Mouse (Mus musculus) kidney, adult 9 months (tissue): ENCODE measurements at regions not wholly inside any gene's neighbourhood (a gene's known extent, or its start where the extent isn't known, plus 50 kb on each side); places are given as distances from the start of the nearest gene placed in this dataset.

Experiments used
- DNase-seq: peaks from one replicate; pipeline ENCODE4 v3.0.0; 2022

DNA sequence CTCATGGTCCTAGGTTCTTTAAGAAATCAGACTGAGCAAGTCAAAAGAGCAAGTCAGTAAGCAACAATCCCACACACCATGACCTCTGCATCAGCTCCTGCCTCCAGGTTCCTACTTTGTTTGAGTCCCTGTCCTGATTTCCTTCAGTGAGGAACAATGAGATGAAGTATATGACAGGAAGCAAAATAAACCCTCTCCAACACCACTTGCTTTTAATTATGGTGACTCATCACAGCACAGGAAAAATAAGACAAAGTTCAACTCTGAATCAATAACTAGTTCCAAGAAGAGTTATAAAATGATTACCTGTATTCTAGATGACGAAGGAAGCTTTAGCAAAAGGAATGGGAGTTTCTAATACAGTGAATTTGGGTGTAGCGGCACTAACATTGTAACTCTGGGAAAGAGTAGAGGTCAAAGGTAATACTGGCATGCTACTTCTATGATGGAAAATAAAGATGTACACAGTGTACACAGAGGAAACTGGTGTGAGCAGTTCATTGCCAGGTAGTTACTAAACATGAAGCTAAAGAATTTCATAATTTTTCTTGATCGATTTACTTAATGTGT, 248.2 kb upstream of the Atp2b1 start:
- no peak for DNase-seq

DNA sequence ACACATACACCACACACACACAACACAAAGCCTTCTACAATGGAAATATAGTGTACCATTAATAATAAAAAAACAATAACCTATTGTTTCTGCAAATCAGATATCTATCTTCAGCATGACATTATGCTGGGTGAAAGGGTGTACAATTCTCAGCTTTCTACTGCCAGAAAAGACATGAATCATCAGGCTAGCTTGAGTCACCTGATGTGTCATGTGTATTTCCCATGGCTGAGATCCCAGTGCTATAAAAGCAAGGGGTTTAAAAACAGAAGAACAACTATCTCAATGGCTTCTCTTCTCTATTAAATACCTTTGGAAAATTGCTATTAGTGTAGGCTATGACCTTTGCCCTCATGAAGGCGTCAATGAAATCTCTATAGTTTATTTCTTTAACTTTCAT, 246.5 kb upstream of the Atp2b1 start:
- DNase-seq, result no peak

DNA sequence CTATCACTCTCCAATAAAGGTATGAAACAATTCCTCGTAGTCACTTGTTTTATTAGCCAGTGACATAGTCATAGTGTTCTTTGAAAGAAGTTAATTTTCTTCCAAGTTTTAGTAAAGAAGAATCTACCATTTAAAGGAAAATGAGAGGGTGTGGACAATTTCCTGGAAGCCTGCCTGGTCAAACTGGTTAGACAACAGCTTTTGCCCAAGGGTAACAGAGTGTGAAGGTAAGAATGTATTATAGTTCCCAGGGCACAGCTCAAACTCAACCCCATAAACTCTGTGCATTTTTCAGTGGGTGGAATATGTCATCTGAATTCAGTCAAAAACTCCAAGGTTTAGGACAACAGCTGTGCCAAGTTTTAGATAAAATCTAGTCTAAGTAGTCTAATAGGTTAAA, 240.1 kb upstream of the Atp2b1 start:
- peak; percentile 78 for DNase-seq

DNA sequence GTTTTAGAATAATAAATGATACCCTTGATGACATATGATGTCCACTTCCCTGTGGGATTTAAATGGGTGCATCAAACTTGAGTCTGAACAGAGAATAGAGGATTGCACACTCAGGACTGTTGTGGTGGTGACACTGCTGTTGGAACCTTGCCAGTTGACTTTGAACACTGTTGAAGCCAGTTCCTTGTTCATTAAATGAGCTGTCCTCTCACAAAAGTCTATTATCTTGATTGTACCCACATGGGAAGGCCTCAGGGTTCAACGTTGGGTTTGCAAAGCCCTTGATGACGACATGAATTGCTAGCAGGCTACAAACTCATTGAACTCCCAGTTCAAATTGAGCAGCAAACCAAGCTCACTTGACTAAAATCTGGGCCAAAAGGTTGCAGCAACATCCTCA, 237.3 kb upstream of the Atp2b1 start:
- DNase-seq, result no peak

DNA sequence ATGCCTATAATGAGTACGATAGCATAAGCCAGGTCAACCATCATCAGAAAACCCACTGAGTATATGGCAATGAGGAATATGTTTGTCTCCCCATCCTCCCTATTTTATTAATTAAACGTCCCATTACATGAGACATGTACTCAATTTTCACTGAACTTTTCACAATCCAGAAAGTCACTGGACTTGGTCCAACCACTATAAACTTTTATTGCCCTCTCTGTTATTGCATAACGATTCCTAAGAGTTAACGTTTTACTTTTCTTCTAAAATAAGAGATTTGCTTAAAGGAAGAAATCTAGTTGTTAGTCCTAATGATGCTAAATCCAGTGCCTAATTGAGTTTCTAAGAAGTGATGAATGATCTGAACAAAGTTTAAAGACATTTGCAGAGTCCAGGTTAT, 236.0 kb upstream of the Atp2b1 start:
- peak; percentile 71 for DNase-seq

DNA sequence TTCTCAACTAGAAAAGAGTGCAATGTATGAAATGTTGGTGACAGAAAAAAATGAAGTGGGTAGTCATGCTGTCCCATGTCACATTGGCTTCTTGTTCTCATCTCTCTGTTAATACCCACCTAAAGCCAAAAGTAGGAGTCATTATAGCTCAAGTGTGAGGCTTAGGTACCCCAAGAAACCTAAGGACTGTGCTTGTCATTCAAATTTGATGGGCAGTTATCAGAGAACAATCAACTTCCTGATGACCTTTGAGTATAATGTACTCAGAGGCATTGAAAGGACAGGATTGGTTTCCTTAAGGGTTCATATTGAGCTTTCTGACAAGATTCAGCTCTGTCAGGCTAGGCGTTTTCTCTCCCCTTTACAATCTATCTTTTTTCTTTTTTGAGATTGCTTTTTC, 231.8 kb upstream of the Atp2b1 start:
- no peak for DNase-seq

DNA sequence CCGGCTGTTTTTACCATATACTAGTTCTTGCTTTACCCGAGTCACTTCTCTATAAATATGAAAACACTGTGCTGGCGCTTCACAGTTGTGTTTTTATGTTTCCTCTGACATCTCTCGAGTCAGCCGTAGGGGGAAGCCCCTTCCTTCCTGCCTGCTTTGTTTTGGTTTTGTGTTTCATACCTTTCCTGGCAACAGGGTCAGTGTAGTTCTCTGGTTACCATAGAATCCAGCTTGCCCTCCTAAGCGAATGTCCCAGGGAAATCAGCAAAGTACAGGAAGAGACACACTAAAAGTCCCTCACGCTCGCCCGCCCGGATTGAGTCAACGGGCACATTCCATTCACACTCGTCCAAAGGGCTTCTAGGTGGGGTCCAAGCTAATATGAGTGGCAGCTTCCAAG, 230.0 kb upstream of the Atp2b1 start:
- peak; percentile 58 for DNase-seq

DNA sequence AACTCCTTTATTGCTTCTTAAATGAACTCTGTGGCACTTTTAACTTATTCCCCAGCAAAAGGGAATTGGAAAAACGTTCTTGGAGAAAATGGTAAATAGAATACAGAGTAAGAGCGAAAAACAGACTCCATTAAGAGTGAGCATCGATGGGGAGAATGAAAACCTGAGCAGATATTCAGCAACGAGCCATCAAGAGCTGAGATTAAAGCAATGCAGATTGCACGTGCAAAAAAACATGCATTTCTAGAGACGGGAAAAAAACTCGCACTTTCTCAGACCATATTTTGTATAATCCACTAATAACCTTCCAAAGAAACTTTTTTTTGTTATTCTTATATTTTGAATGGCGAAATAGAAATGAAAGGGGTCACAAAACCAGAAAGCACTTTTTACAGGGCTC, 229.5 kb upstream of the Atp2b1 start:
- DNase-seq, result no peak

DNA sequence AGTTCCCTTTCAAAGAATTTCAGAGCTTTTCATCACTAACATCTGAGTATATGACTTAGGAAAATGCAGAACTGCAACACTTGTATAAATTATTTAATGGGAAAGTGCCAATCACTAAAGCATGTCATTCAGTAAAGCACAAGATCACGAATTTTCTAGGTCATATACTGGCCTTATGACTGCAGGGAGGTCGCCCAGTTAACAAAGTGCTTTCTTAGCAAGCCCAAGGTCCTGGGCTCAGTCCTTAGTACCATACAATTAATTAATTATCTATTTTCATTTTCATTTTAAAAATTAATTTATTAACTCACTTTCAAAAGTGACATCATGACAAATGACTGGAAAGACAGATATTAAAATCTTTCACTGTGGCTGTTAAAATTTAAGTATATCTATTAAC, 228.5 kb upstream of the Atp2b1 start:
- peak; percentile 24 for DNase-seq

DNA sequence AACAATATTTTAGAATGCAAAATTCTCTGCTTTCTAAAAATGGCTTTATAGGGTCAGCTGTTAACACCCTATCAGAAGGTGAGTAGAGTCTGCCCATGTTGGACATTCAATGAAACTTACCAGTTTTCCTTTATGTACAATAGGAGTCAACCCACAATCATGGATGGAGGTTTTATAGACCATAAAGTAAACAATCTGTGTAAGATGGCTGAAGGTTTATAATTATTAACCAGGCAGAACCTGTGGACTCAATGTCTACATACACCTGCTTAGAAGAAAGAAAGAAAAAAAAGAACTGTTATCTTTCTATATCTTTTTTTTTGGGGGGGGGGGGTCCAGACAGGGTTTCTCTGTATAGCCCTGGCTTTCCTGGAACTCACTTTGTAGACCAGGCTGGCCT, 227.8 kb upstream of the Atp2b1 start:
- no peak for DNase-seq

DNA sequence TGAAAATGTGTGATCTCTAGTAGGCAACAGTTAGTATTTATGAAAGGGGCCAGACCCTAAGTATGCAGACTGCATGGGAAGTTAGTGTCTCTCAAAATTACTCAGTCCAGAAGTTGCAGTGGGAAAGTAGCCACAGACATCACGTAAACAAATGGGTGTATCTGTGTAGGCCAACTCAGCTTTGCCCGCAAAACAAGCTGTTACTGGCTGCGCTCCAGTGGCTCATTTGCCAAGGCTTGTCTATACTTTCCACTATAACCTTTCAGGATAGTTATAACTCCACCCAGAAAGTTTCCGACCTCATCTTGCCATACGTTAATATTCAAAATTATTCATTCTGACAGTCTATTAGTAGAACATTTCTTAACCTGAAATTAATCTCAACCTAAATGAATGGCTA, 222.4 kb upstream of the Atp2b1 start:
- no peak for DNase-seq

DNA sequence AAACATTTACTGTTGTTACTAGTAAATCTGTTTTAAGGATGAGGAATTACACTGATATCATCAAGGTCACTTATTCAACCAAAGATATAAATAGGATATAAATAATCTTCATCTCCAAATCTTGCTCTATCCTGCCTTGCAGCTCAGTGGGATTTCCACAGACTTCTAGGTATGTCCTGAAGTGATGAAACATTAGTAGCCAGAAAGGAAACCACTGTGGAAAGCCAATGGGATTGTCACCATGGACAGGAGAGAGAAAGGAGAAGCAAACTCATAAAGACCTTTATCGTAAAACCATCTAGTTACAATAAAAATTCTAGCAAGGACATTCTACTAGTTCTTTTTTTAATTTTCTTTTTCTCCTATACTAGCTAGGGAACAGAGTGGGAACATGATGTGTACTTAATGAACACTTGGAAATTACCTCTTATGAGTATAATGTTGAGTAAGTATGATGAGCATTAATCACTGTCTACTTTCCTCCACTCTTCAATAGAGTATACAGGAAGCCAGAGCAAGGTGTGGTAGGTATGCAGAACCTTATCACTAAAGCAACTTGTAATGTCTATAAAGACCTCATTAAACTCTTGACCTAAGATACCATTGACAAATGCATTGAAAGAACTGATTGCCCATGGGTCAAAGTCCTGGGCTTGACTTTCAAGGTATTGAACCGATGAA, 219.4 kb upstream of the Atp2b1 start:
- no peak for DNase-seq

DNA sequence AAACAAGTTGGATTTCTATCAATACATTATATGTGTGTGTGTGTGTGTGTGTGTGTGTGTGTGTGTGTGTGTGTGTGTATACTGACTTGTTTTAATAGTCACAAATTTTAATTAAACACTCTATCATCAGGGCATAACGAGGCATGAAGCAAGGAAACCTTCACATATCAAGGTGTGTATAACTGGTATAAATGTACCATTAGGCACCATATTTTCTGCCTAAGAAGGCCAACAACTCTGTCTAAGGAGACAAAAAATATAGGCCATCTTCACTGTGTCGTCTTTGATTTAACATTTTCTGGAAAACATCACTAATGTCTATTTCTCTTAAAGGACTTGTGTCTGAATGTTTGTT, 218.9 kb upstream of the Atp2b1 start:
- DNase-seq, result no peak

DNA sequence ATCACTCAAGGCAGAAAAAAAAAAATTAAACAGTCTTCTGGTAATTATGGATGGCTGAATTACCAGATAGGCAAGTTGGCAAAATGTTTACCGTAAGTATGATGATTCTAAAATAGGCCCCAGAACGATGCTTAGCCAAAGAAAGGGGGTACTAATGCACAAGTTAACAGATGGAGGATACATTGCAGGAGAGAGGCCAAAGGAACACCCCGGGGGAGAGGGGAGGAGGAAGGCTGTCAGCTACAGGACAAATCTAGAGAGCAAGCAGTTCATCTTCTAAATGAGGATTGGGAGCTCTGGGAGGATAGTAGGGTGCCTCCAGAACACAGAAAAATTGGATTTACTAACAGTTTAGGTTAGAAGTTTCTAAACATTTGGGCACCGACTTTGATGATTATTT, 216.3 kb upstream of the Atp2b1 start:
- DNase-seq, result no peak

DNA sequence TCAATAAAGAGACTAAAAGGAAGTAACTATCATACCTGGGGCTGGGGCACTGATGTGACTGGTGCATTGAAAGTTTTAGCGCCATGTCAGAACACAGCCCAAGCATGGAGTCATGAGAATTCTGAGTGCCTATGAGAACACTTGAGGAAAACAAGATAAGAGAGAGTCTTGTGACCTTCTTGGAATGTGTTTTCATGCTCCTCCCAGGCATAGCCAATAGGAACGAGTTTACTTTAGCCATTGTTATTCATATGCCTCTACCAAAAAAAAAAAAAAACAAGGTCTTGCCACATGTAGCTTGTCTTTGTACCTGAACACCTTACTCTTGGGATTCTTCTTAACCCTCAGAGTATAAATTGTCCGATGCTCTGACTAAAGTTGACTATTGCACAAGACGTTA, 214.6 kb upstream of the Atp2b1 start:
- DNase-seq, result no peak

DNA sequence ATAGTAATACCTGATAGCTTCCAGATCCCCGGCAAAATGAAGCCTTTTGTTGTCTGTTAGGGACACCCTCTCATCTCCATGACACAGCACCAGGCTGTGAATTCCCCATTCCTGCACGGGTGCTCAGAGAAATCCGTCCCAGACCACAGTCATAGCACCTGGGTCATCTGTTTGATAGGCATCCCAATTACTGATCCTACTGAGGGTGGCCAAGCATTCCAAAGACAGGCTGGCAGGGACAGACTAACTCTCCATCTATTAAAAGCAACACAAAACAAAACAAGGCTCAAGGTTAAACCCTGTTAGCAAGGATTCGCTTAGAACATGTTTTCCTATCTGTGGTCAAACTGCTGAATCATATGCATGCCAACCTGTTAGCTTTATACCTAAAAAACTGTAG, 213.8 kb upstream of the Atp2b1 start:
- no peak for DNase-seq

DNA sequence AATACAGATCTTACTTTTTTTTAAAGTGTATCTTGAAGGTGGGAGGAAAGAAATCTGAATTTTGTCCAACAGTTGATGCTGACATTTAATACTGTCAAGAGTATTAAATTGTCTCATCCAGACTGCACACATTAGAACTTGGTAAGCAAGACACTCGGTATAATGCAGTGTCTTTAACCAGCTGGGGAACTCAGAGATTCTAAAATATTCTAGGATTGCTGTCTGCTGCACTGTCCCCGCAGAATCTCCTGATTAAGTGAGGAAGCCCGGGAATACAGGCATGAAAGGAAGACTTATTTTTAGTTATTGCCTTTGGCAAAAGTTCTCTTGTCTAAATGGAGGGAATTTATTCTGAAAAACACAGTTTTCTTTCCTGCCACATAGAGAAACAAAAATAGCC, 212.9 kb upstream of the Atp2b1 start:
- DNase-seq, result no peak

DNA sequence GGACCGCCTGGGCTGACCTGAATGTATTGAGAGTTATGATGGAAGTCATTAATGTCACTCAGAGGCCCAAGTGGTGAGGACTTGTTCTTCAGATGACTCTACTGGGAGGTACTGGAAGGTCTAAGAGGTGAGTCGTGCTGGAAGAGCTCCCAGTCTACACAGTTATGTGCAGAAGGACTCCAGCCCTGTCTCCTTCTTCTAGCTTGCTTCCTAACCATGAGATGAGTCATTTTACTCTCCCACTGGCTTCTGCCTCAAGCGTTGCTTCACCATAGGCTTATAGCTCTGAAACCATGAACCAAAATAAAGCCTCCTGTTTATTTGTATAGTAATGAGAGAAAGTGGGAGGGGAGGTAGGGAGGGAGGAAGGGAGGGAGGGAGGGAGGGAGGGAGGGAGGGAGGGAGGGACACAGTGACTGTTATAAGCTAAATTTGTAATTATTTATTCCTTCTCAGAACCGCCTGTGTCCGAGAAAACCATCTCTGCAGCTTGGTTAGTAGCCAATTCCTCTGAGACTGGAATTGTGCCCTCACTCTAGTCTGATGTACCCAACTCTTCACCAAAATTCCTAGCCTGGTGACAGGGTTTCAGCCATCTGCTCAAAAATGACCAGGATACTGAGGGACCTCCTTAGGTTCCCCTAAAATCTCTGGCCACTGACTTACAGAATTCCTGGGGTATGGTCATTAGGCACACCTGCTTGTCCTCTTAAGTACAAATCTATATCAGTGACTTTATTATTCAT, 211.6 kb upstream of the Atp2b1 start:
- DNase-seq, result no peak

DNA sequence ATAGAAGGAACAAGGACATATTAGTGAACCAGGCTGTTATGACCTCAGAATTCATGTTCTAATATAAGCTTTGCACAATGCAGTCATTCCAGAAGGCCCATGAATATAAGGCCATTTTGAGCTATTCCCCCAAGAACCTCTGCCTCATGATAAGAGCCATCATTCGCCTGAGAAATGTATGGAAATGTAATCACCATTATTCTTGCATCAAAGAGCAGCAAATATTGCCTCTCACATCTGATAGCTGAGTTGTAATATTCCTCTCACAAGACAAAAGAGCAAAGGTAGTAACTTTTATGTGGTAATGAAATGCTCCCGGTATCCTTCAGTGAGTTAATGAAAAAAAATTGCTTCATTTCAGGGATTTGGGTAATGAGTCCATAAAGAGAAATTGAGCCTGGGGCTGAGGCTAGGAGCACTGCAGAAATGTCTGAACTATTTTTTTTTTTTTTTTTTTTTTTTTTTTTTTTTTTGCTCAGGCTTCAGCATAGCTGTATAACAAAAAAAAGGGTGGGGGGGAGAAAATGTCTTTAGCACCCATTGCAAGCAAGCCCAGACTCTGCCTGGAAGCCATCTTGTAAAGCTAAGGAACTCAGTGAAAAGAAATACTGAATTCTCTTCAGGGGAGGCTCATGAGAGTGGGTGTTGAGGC, 210.4 kb upstream of the Atp2b1 start:
- DNase-seq, result no peak

DNA sequence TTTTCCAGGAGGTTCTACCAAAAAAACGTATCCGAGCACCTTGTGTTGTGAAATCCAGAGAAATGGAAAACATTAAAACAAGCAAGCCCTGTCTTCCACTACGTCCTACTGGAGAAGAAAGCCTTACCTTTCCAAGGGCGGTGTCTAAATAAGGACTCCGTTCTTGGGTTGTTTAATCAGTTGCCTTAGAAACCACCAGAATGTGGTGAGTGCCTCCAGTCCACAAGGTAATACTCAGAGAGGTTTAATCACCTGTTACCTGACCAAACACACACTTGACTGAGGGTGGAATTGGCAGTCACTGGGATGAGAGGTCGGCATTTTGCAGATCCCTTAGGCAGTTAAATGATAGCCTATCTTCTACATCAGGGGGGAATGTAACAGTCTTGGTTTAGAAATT, 209.6 kb upstream of the Atp2b1 start:
- DNase-seq, result peak; percentile 7

DNA sequence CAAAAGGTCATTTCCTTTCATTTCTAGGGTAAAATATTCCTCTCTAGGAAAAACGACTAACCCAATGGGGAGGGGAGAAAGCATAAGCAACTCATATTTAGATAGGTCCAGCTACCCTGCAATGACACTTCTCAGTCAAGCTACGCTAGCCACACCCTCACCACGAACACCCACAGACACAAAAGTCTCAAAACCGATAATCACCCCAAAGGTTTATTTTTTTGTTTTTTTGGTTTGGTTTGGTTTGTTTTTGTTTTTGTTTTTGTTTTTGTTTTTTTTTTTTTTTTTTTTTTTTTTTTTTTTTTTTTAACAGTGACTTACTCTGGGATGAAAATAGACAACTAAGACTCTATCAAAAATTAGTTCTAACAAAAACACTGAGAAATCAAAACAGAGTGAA, 196.3 kb upstream of the Atp2b1 start:
- DNase-seq, result no peak

DNA sequence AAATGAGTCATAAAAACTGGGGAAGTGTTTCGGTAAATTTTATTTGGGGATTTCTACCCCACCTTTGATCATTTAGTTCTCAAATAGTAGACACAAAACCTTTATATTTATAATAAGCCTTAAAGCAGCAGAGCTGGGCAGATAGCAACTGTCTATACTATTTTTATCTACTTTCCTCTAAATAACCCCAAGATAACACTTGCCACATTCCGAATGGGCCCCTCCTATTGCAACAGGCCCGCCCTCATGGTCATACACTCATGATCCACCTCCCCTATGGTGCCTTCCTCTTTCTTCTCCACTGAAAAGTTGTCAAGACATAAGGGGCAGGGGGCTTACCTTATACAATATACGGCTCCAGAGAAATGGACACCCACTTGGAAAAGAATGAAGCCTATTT, 195.5 kb upstream of the Atp2b1 start:
- no peak for DNase-seq

DNA sequence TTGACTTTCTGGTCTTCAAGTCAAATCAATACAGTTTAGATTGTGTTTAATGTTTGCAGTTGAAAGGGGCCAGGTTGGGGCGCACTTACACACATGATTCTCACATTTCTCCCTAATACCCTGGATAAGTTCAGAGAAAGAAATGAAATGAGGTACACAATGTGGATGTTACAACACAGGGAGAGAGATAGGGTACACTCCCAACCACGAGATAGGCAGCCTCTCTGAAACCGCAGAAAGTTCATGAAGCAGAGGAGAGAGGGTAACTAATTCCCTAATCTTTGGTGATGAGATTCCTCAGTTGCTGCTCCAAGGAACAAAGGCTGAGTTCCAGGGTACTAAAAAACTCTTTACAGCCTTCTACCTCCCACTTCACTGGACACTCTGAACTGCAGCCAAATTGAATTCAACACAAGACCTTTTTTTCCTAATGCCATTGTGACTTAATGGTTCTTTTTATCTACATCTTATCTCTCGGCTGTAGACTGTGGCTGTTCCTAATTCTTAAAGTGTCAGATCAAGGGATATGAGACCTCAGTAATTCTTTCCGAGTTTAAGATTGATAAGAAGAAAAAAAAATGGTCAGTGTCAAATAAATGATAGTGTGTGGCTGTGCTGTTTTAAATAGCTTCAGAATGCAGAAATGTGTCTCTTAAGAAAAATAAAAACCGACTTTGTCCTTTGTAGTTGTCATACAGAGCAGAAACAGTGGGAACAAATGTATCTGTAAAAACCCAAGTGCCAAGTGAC, 193.8 kb upstream of the Atp2b1 start:
- no peak for DNase-seq
